Mouse (Mus musculus): ENCODE data around the gene Rrp9. TPM values are rescaled to one million over a fixed set of nuclear protein-coding genes. Genes with fewer than 3 reads are reported as not detected.
A peak's percentile ranks its signal among the peaks of the same experiment; 100 is the strongest.

The Rrp9 gene
- total and polyA plus RNA-seq, 3 experiments = 315 to 395 TPM; not detected in 1

- TF ChIP-seq ZC3H11A (IDR thresholded peaks at IDR 0.05; ENCODE audit: low read depth, low read length) (no peak), HCFC1 (IDR thresholded peaks at IDR 0.05; ENCODE audit: low read depth, low read length) (peak; percentile 49), KAT2A (conservative IDR thresholded peaks at IDR 0.05; ENCODE audit: low read depth, low read length) (no peak), CHD1 (IDR thresholded peaks at IDR 0.05; ENCODE audit: low read depth, low read length) (no peak), ETS1 (IDR thresholded peaks at IDR 0.05; ENCODE audit: low read depth, low read length) (no peak)
Observed at GRCm38 (mm10) chr9:106447348-106447747, 28.4 kb upstream of the Rrp9 start, which contains the start of the genes Abhd14b and Abhd14a (continued).

- no peak for DNase-seq (ENCODE audit: low read depth, low spot score)
- Histone ChIP-seq H3K27ac (ENCODE audit: control insufficient read depth, low read depth, low read length) (no peak overlapping the region), H3K4me3 (ENCODE audit: control insufficient read depth in 1 of 2, insufficient read depth in 1 of 2, low read depth in 2 of 2, low read length in 2 of 2) (peak overlapping the region; percentile 70 to 96), H3K9ac (ENCODE audit: control insufficient read depth, low read depth, low read length, poor library complexity, severe bottlenecking) (0 out of 2 replicates have a peak overlapping the region, but pooled peaks have one; percentile 21), H3K36me3 (ENCODE audit: control insufficient read depth in 1 of 2, insufficient read depth in 2 of 2, low read length in 2 of 2) (peaks cover 0 to 4% of the 10 kb centered on the region in 2 experiments; a peak in 2 of 4 replicates), H3K79me2 (ENCODE audit: control insufficient read depth, insufficient read depth, low read length, poor library complexity) (peaks cover 3% of the 10 kb centered on the region; the same call in 1 of the 2 replicates), H3K9me3 (replicated peaks; ENCODE audit: insufficient read depth, low read length) (no peaks in the 10 kb centered on the region), H3K4me1 (ENCODE audit: control insufficient read depth in 1 of 2, insufficient read depth in 2 of 2, low read length in 2 of 2) (peaks cover 0 to 9% of the 10 kb centered on the region in 2 experiments; a peak in 2 of 4 replicates), H3K27me3 (ENCODE audit: control insufficient read depth in 1 of 2, insufficient read depth in 2 of 2, low read length in 2 of 2) (no peaks in the 10 kb centered on the region)
- no peak for TF ChIP-seq USF1 (IDR thresholded peaks at IDR 0.05; ENCODE audit: low read depth, low read length)
- TF ChIP-seq ETS1 (IDR thresholded peaks at IDR 0.05; ENCODE audit: low read depth, low read length) = no peak
Observed at GRCm38 (mm10) chr9:106447951-106448350, 27.8 kb upstream of the Rrp9 start.

- H3K27ac ChIP-seq (ENCODE audit: control insufficient read depth, low read depth, low read length) = no peak overlapping the region
- H3K9ac ChIP-seq (ENCODE audit: control insufficient read depth, low read depth, low read length, poor library complexity, severe bottlenecking) = peak overlapping the region; percentile 78
- peaks cover 0 to 11% of the 10 kb centered on the region in 2 experiments; a peak in 2 of 4 replicates for H3K4me1 ChIP-seq (ENCODE audit: control insufficient read depth in 1 of 2, insufficient read depth in 2 of 2, low read length in 2 of 2)
- peaks cover 3% of the 10 kb centered on the region; the same call in 1 of the 2 replicates for H3K79me2 ChIP-seq (ENCODE audit: control insufficient read depth, insufficient read depth, low read length, poor library complexity)
- H3K27me3 ChIP-seq (ENCODE audit: control insufficient read depth in 1 of 2, insufficient read depth in 2 of 2, low read length in 2 of 2) = no peaks in the 10 kb centered on the region
- H3K36me3 ChIP-seq (ENCODE audit: control insufficient read depth in 1 of 2, insufficient read depth in 2 of 2, low read length in 2 of 2) = peaks cover 0 to 4% of the 10 kb centered on the region in 2 experiments; a peak in 2 of 4 replicates
- no peaks in the 10 kb centered on the region for H3K9me3 ChIP-seq (replicated peaks; ENCODE audit: insufficient read depth, low read length)
- peak; percentile 88 for DNase-seq (ENCODE audit: low read depth, low spot score)
- peak overlapping the region; percentile 70 to 96 for H3K4me3 ChIP-seq (ENCODE audit: control insufficient read depth in 1 of 2, insufficient read depth in 1 of 2, low read depth in 2 of 2, low read length in 2 of 2)
- TF ChIP-seq CHD1 (IDR thresholded peaks at IDR 0.05; ENCODE audit: low read depth, low read length) (no peak), SMC3 (IDR thresholded peaks at IDR 0.05; ENCODE audit: low read depth, low read length) (peak; percentile 32; the same call in 1 of the 2 replicates), POLR2AphosphoS2 (IDR thresholded peaks at IDR 0.05; ENCODE audit: low read length) (no peak), RCOR1 (IDR thresholded peaks at IDR 0.05; ENCODE audit: low read depth, low read length) (no peak), BHLHE40 (IDR thresholded peaks at IDR 0.05; ENCODE audit: borderline replicate concordance, low read depth, low read length) (no peak), MAZ (IDR thresholded peaks at IDR 0.05; ENCODE audit: low read depth, low read length) (peak; percentile 65; the same call in 1 of the 2 replicates), JUND (IDR thresholded peaks at IDR 0.05; ENCODE audit: low read depth, low read length) (no peak), MYB (IDR thresholded peaks at IDR 0.05; ENCODE audit: low read depth, low read length) (no peak), MAX (IDR thresholded peaks at IDR 0.05; ENCODE audit: low read length) (peak; percentile 63), ZKSCAN1 (IDR thresholded peaks at IDR 0.05; ENCODE audit: low read depth, low read length) (0 out of 2 replicates have a peak, but pooled peaks have one; percentile 14), MXI1 (IDR thresholded peaks at IDR 0.05; ENCODE audit: low read depth, low read length) (peak; percentile 76), TBP (IDR thresholded peaks at IDR 0.05; ENCODE audit: low read depth, low read length) (peak; percentile 40; the same call in 1 of the 2 replicates), TCF12 (IDR thresholded peaks at IDR 0.05; ENCODE audit: low read depth, low read length) (no peak), POLR2A (IDR thresholded peaks at IDR 0.05; ENCODE audit: control insufficient read depth in 1 of 2, insufficient read depth in 1 of 2, low read depth in 1 of 2, low read length in 2 of 2, poor library complexity in 1 of 2) (peak in 1 of 2 experiments; percentile 56; a peak in 1 of 4 replicates), CTCF (IDR thresholded peaks at IDR 0.05 in 2 of 3, conservative IDR thresholded peaks at IDR 0.05 in 1 of 3; ENCODE audit: control insufficient read depth in 1 of 3, insufficient read depth in 1 of 3, low read depth in 2 of 3, low read length in 3 of 3, poor library complexity in 1 of 3, severe bottlenecking in 1 of 3) (peak; percentile 62 to 74 (median 69)), ZC3H11A (IDR thresholded peaks at IDR 0.05; ENCODE audit: low read depth, low read length) (no peak), ELF1 (IDR thresholded peaks at IDR 0.05; ENCODE audit: low read depth, low read length) (peak; percentile 41; the same call in 1 of the 2 replicates), NELFE (IDR thresholded peaks at IDR 0.05; ENCODE audit: low read depth, low read length) (peak; percentile 41), SIN3A (IDR thresholded peaks at IDR 0.05; ENCODE audit: low read length) (peak; percentile 79), MYC (IDR thresholded peaks at IDR 0.05; ENCODE audit: low read depth, low read length) (peak; percentile 51; the same call in 1 of the 2 replicates)
Observed at GRCm38 (mm10) chr9:106448498-106449031, 27.2 kb upstream of the Rrp9 start.
